Mouse (Mus musculus) spleen, adult 2 months (tissue): ENCODE results near the gene Serac1.

Experiments used
- CTCF ChIP-seq: fragments of 200-500 bp; IDR thresholded peaks from 2 replicates; pipeline ENCODE4 v1.5.1; 2011; ENCODE audit warnings: mild to moderate bottlenecking, inconsistent platforms; ENCODE audit not compliant: insufficient read depth, insufficient read length, insufficient replicate concordance; ENCODE audit errors: extremely low read depth
- POLR2A ChIP-seq: fragments of 200-500 bp; IDR thresholded peaks from 2 replicates; pipeline ENCODE4 v1.6.1; 2011; ENCODE audit warnings: low read depth, low read length, inconsistent platforms

DNA sequence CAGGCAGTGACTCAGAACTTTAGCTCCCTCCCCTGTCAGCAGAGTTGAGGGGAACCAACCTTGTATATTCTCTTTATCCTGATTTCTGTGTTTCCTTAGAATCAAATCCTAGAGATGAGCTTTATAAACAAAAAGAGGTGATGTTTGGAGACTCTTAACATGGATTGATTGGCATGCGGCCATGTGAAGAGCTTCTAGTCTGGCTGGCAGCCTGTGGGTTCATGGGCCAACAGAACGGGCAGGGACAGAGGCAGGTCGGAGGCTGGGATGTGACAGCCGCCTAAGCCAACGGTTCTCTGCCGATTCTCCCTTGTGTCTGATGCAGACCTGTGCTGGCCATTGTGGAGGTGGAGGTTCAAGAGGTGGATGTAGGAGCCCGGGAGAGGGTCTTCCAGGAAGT is 53.7 kb downstream of the Serac1 start:
- TF ChIP-seq CTCF = no peak
- no peak for TF ChIP-seq POLR2A
